Mouse (Mus musculus): ENCODE data around the gene Repin1. TPM values are rescaled to one million over a fixed set of nuclear protein-coding genes. Genes with fewer than 3 reads are reported as not detected.

Gene Repin1
- total RNA-seq, 2 experiments from 2014 or later, result 30.6 to 31.9 TPM

Other genes with a start within 250 kb of the Repin1 start
- 10 to 100 TPM; 15.9 to 18.3 TPM for gene Krba1, start 198.3 kb upstream of the Repin1 start, total RNA-seq (2021)
- gene Zfp467, start 148.1 kb upstream of the Repin1 start, total RNA-seq (2021), result 10 to 100 TPM; 50.1 to 57.1 TPM
- under 1 TPM; 0.19 to 0.71 TPM for gene Sspo, start 145.7 kb upstream of the Repin1 start, total RNA-seq (2021)
- gene Atp6v0e2, start 56.3 kb upstream of the Repin1 start, total RNA-seq (2021), result 10 to 100 TPM; 38.5 to 46.1 TPM
- gene Lrrc61, start 39.1 kb upstream of the Repin1 start, total RNA-seq (2021), result 10 to 100 TPM; 21.1 to 25.5 TPM
- 10 to 100 TPM; 14.6 to 24.8 TPM for gene Rarres2, start 21.1 kb upstream of the Repin1 start, total RNA-seq (2021)
- not detected for gene Gm45021, start 4.3 kb upstream of the Repin1 start, total RNA-seq (2021)
- gene Gm44965, start 58 bp downstream of the Repin1 start, total RNA-seq (2021), result not detected
- gene Zfp775, start 8.2 kb downstream of the Repin1 start, total RNA-seq (2021), result 1 to 10 TPM; 8.8 TPM
- gene AI854703, start 32.9 kb downstream of the Repin1 start, total RNA-seq (2021), result under 1 TPM; 0.76 to 0.78 TPM
- 1 to 10 TPM; 1.3 to 2.5 TPM for gene Gimap8, start 53.4 kb downstream of the Repin1 start, total RNA-seq (2021)
- gene Gimap9, start 82.2 kb downstream of the Repin1 start, total RNA-seq (2021), result 1 to 10 TPM in 1 of 2 experiments, under 1 TPM in 1; 0.59 to 1.2 TPM
- gene Gimap4, start 90.7 kb downstream of the Repin1 start, total RNA-seq (2021), result 1 to 10 TPM; 2.4 to 5.8 TPM
- gene Gimap6, start 114.3 kb downstream of the Repin1 start, total RNA-seq (2021), result 10 to 100 TPM in 1 of 2 experiments, 1 to 10 TPM in 1; 7.9 to 12.6 TPM
- 1 to 10 TPM in 1 of 2 experiments, not detected in 1; 2.7 TPM for gene Gm28053, start 124.7 kb downstream of the Repin1 start, total RNA-seq (2021)
- gene Gimap7, start 124.7 kb downstream of the Repin1 start, total RNA-seq (2021), result not detected
- gene Gimap1, start 145.2 kb downstream of the Repin1 start, total RNA-seq (2021), result 1 to 10 TPM; 1.5 to 2.4 TPM
- 1 to 10 TPM in 1 of 2 experiments, under 1 TPM in 1; 0.57 to 1.0 TPM for gene Gimap5, start 152.3 kb downstream of the Repin1 start, total RNA-seq (2021)
- gene Gimap3, start 177.0 kb downstream of the Repin1 start, total RNA-seq (2021), result under 1 TPM; 0.09 to 0.28 TPM
- 1 to 10 TPM; 3.3 to 3.9 TPM for gene Tmem176a, start 247.0 kb downstream of the Repin1 start, total RNA-seq (2021)
- 1 to 10 TPM; 7.6 to 8.9 TPM for gene Tmem176b, start 247.6 kb downstream of the Repin1 start, total RNA-seq (2021)